Mouse (Mus musculus) cerebellum, adult 2 months (tissue): ENCODE measurements around the gene Zfp420. TPM values are rescaled to one million over a fixed set of nuclear protein-coding genes. Genes with fewer than 3 reads are reported as not detected.
"Not testable (repeated sequence)": the region's sequence is repeated elsewhere in the genome, so short reads cannot be mapped to it uniquely, and the experiment has no call there.

Experiments
- DNase-seq, 2 experiments: peaks; one replicate each; pipeline ENCODE4 v3.0.0; 2021
- H3K27ac ChIP-seq: fragments of 200-500 bp; 2 replicates; pipeline ENCODE4 v1.5.1; 2012; ENCODE audit warnings: low read length, control low read depth, inconsistent platforms; ENCODE audit not compliant: insufficient read depth
- H3K27me3 ChIP-seq: fragments of 200-500 bp; 2 replicates; pipeline ENCODE4 v1.6.1; 2012; ENCODE audit warnings: inconsistent platforms, mild to moderate bottlenecking, low read length, moderate library complexity; ENCODE audit not compliant: control insufficient read depth, insufficient read depth
- H3K4me1 ChIP-seq: fragments of 200-500 bp; 2 replicates; pipeline ENCODE4 v1.6.1; 2011; ENCODE audit warnings: low read length; ENCODE audit not compliant: control insufficient read depth, insufficient read depth
- H3K4me3 ChIP-seq: fragments of 200-500 bp; replicated peaks from 2 replicates; pipeline ENCODE3; 2011; ENCODE audit warnings: mild to moderate bottlenecking, low read depth, low read length, control low read depth; ENCODE audit not compliant: insufficient read depth
- CTCF ChIP-seq: fragments of 200-500 bp; IDR thresholded peaks from 2 replicates; pipeline ENCODE4 v1.5.1; 2011; ENCODE audit warnings: low read depth, mild to moderate bottlenecking, control low read depth, low read length, moderate library complexity, borderline replicate concordance; ENCODE audit not compliant: insufficient read depth
- POLR2A ChIP-seq: fragments of 200-500 bp; IDR thresholded peaks from 2 replicates; pipeline ENCODE4 v1.6.1; 2011; ENCODE audit warnings: low read length, control low read depth, borderline replicate concordance; ENCODE audit not compliant: insufficient read depth
- WGBS: fragments of 180-500 bp; shearing (Covaris S2); methylation state at CpG from one replicate; pipeline ENCODE4 v1.1.7; 2018; 5-methylcytosine and 5-hydroxymethylcytosine counted together
- polyA plus RNA-seq: library from polyadenylated mRNA; depleted of rRNA; stranded (reverse); fragments of >200 nt; gene quantifications from 2 replicates; pipeline ENCODE4 v1.2.3, GENCODE M21; 2012

Gene Zfp420
- polyA plus RNA-seq, 1 experiment = 12.7 TPM

DNA sequence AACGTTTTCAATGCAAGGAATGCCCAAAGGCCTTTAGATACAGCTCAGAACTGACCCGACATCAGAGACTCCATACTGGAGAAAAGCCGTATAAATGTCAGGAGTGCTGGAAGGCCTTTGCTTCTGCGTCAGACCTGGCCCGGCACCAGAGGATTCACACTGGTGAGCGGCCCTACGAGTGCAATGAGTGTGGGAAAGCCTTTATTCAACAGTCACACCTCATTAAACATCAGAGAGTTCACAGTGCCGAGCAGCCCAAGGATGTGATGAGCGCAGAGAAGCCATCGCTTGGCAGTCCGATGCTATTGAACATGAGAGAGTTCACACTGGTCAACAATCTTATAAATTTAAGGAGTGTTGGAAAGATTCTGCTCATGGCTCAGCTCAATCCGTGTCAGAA lies 30.0 kb upstream of the Zfp420 start:
- Histone ChIP-seq H3K27me3 (no peaks in the 10 kb centered on the region), H3K4me1 (no peaks in the 10 kb centered on the region), H3K4me3 (no peak overlapping the region), H3K27ac (no peak overlapping the region)
- no peak for TF ChIP-seq CTCF
- TF ChIP-seq POLR2A = no peak
- 60% methylated on average over 12 of the region's 12 CpGs for WGBS
- no peak for DNase-seq

DNA sequence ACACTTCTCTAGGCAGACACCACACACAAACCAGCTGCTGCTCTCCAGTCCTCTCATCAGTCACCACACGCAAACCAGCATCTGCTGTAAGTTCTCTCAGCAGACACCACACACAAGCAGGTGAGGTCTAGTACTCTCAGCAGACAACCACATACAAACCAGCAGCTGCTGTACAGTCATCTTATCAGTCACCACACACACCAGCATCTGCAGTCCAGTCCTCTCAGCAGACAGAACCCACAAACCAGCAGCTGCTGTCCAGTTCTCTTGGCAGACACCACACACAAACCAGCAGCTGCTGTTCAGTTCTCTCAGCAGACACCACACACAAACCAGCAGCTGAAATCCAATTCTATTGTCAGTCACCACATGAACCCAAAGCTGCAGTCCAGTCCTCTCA lies 23.0 kb upstream of the Zfp420 start:
- H3K4me1 ChIP-seq = no peaks in the 10 kb centered on the region
- DNase-seq = no peak
- H3K27ac ChIP-seq = peak overlapping the region; percentile 6; the same call in 1 of the 2 replicates
- H3K4me3 ChIP-seq = no peak overlapping the region
- no peaks in the 10 kb centered on the region; the same call in 1 of the 2 replicates for H3K27me3 ChIP-seq
- WGBS = 81% methylated on average over 1 of the region's 1 CpGs
- TF ChIP-seq CTCF (no peak), POLR2A (no peak)

DNA sequence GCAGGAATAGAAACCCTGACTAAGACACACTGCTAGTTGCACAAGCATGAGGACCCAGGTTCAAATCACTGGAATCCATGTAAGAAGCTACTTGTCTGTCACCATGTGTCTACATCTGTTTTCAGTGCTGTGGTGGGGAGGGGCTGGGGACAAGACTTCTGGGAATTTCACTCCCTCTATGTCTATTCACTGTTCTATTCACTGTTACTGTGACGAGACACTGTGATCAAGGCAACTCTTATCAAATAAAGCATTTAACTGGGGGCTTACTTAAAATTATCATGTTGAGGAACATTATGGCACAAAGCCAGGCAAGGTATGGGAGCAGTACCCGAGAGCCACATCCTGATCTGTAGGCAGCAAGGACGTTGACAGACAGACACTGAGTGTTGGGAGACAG lies 20.5 kb upstream of the Zfp420 start:
- WGBS = 90% methylated on average over 3 of the region's 3 CpGs
- TF ChIP-seq CTCF (no peak), POLR2A (no peak)
- Histone ChIP-seq H3K27me3 (no peaks in the 10 kb centered on the region; the same call in 1 of the 2 replicates), H3K4me1 (no peaks in the 10 kb centered on the region), H3K4me3 (no peak overlapping the region), H3K27ac (no peak overlapping the region)
- DNase-seq = no peak

DNA sequence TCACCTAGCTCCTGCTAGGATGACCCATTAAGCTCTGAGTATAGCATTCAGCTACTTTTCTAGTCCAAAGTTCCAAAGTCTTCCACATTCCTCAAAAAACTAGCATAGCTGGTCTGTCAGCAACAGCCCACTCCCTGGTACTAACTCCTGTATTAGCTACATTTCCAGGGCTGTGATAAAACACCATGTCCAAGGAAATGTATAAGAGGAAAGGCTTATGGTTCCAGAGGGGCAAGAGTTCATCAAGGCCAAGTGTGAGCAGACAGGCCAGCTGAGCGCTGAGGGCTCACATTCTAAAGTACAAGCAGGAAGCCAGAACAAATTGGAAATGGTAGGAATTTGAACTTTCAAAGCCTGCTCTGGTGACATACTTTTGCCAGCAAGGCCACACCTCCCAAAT lies 17.7 kb upstream of the Zfp420 start:
- TF ChIP-seq POLR2A (no peak), CTCF (no peak)
- Histone ChIP-seq H3K4me3 (no peak overlapping the region), H3K4me1 (no peaks in the 10 kb centered on the region), H3K27me3 (no peaks in the 10 kb centered on the region), H3K27ac (no peak overlapping the region)
- DNase-seq = no peak
- WGBS = 94% methylated on average over 1 of the region's 1 CpGs

DNA sequence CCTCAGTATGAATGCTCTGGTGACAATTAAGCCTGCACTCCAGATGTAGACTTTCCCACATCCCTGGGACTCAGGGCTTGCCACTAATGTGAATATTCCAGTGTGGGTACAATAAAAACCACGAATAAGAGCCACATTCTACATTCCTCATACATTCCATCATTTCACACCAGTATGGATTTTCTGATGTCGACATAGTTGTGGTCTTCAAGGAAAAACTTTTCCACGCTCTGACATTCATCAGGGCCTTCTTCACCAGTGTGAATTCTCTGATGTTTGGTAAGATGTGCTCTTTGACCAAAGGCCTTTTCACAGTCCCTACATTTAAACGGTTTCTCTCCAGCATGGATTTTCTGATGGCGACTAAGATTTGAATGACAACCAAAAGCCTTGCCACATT lies 15.2 kb upstream of the Zfp420 start:
- 92% methylated on average over 5 of the region's 5 CpGs for WGBS
- H3K4me3 ChIP-seq = no peak overlapping the region
- TF ChIP-seq POLR2A (no peak), CTCF (no peak)
- no peaks in the 10 kb centered on the region for H3K4me1 ChIP-seq
- no peak overlapping the region for H3K27ac ChIP-seq
- no peak for DNase-seq
- no peaks in the 10 kb centered on the region for H3K27me3 ChIP-seq

DNA sequence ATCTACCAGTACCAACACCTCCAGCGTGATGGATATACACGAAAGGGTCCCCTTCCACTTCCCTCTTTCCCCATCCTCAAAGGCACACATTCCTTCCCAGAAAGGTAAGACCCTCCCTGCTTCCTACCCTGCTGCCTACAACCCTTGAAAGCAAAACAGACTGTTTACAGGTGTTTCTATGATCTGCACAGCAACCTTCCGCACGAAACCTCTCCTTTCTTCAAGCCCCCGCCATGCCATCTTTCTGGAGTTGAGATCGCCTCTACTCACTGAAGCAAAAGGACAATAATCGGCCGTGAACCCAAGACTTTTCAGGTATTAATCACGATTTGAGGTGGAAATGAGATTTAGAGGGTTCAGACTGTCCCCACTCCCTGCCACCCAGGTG lies 7.0 kb upstream of the Zfp420 start:
- Histone ChIP-seq H3K4me3 (peak overlapping the region; percentile 100), H3K27ac (no peak overlapping the region), H3K4me1 (no peaks in the 10 kb centered on the region), H3K27me3 (no peaks in the 10 kb centered on the region)
- no peak for DNase-seq
- TF ChIP-seq CTCF (no peak), POLR2A (no peak)
- WGBS = 38% methylated on average over 9 of the region's 9 CpGs

DNA sequence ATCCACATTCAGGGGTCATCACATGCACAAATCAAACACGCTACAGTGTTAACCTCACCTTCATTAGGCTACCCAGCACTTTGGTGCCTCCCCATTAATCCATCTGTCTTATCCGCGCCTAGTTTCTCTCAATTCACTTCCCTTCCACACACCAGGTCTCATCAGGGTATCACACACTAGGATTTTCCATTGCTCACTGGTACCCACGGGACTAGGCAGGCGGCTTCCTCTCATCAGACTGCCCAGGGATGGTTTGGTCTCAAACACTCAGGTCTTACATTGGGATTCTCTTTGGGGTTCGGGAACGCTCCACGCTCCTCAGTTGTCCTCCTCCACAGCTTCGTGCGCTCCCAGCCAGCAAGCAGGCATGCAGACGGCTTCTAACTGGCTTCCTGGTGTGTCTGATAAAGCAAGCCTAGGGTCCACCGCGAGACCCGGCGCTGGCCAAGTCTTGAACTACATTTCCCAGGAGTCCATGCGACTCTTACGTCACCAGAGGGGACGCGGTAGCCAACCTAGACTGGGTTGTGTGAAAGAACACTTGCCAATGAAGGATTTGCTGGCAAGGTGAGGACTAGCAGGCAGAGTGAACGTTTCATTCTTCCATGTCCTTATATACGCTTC lies 6.4 kb upstream of the Zfp420 start, which contains the start of gene Zfp940:
TSS of gene Zfp940 (minus strand) at position 451 of the 624 bp plus-strand sequence.
- Histone ChIP-seq H3K4me1 (no peaks in the 10 kb centered on the region), H3K27ac (peak within 1 kb of the TSS; percentile 83; the same call in 1 of the 2 replicates), H3K27me3 (no peaks in the 10 kb centered on the region), H3K4me3 (peak within 1 kb of the TSS; percentile 100)
- peak; percentile 90 to 91 for DNase-seq
- under 1% methylated on average over 21 of the region's 21 CpGs for WGBS
- TF ChIP-seq CTCF (no peak), POLR2A (peak; percentile 70; the same call in 1 of the 2 replicates)

DNA sequence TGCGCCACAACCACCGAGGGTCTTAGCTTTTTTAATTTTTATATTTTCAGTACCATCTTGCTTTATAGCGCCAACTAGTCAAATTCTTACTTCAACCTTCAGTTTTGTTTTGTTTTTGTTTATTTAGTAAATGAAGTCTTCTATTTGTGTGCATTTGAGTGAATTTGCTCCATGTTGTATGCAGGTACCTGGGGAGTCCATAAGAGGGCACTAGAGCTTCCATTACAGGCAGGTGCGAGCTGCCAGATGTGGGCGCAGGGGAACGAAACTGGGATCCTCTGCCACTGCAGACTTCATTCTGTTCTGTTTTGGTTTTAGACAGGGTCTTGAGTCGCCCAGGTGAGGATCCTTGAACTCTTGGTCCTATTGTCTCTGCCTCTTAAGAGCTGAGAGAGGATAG lies 1.9 kb downstream of the Zfp420 start:
- Histone ChIP-seq H3K4me3 (no peak overlapping the region), H3K27ac (no peak overlapping the region), H3K4me1 (no peaks in the 10 kb centered on the region), H3K27me3 (no peaks in the 10 kb centered on the region)
- no peak for DNase-seq
- 83% methylated on average over 7 of the region's 7 CpGs for WGBS
- TF ChIP-seq POLR2A (no peak), CTCF (no peak)

DNA sequence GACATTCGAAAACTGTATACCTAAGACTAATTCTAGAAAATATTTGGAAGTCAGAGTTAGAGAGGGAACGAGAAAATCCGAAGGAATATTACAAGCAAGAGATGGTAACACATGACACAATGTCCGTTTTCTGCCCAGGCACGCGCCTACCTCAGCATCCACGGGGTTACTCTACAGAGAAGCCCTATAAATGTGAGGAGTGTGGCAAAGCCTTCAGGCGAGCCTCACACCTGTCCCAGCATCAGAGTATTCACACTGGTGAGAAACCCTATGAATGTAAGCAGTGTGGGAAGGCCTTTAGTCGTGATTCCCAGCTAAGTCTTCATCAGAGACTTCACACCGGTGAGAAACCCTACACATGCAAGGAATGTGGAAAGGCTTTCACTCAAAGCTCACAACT lies 14.5 kb downstream of the Zfp420 start:
- no peaks in the 10 kb centered on the region for H3K4me1 ChIP-seq
- WGBS = 94% methylated on average over 10 of the region's 10 CpGs
- no peak for TF ChIP-seq CTCF
- no peak for TF ChIP-seq POLR2A
- H3K4me3 ChIP-seq = no peak overlapping the region
- H3K27ac ChIP-seq = no peak overlapping the region
- no peak for DNase-seq
- no peaks in the 10 kb centered on the region for H3K27me3 ChIP-seq

DNA sequence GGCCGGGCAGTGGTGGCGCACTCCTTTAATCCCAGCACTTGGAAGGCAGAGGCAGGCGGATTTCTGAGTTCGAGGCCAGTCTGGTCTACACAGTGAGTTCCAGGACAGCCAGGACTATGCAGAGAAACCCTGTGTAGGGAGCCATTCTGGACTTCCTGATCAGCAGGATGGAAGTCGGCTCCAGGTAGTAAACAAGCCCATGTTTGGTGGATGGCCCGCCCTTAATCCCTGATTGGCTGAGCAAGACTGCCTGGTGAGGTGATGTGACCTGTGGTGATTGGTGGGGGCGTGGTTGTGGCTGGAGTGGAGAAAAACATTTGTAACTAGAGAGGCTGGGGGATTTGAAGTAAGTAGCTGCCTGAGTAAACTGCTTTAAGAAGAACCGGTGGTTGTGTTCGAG lies 17.8 kb downstream of the Zfp420 start:
- DNase-seq, H3K27me3 ChIP-seq, H3K4me1 ChIP-seq, H3K27ac ChIP-seq, H3K4me3 ChIP-seq: not testable (repeated sequence)
- 95% methylated on average over 9 of the region's 9 CpGs for WGBS
